Mouse (Mus musculus) heart, adult 2 months (tissue): ENCODE results near the gene Ada.

ENCODE experiments used
- CTCF ChIP-seq: fragments of 200-600 bp; IDR thresholded peaks from 2 replicates; pipeline ENCODE4 v1.8.1; 2022; ENCODE audit warnings: antibody characterized with exemption, mild to moderate bottlenecking, moderate library complexity
- EP300 ChIP-seq: fragments of 200-500 bp; IDR thresholded peaks from 2 replicates; pipeline ENCODE4 v1.6.1; 2011; ENCODE audit warnings: low read depth, low read length, control low read depth; ENCODE audit not compliant: insufficient read depth
- POLR2A ChIP-seq: fragments of 200-500 bp; IDR thresholded peaks from 2 replicates; pipeline ENCODE4 v1.6.1; 2011; ENCODE audit warnings: mild to moderate bottlenecking, low read depth, low read length, control low read depth; ENCODE audit not compliant: insufficient read depth

GRCm38 (mm10) chr2:163718526-163718925 is 31.5 kb downstream of the Ada start:
- TF ChIP-seq POLR2A (no peak), CTCF (no peak), EP300 (no peak)
